Mouse (Mus musculus) stomach, postnatal 0 days (tissue): ENCODE results near the gene Cdca3.

Experiments used
- CTCF ChIP-seq: IDR thresholded peaks from 2 replicates; pipeline ENCODE4 v1.5.1; 2016; ENCODE audit warnings: antibody characterized with exemption, low read depth, mild to moderate bottlenecking, moderate library complexity
- EP300 ChIP-seq: optimal IDR thresholded peaks from 2 replicates; pipeline ENCODE3; 2016; ENCODE audit warnings: antibody characterized with exemption

- TF ChIP-seq CTCF (no peak; the same call in none of the 2 replicates), EP300 (no peak)
These were observed 1.2 kb upstream of the Cdca3 start for GRCm38 (mm10) chr6:124828101-124828592.
